Mouse (Mus musculus): ENCODE data around the gene Tgfbr1.

Tgfbr1 gene

GRCm38 (mm10) chr4:47422194-47422593 lies 69.2 kb downstream of the Tgfbr1 start:
- DNase-seq (ENCODE audit: low spot score in 2 of 2): no peak

GRCm38 (mm10) chr4:47422946-47423345 lies 69.9 kb downstream of the Tgfbr1 start:
- no peak for DNase-seq (ENCODE audit: low spot score in 2 of 2)

GRCm38 (mm10) chr4:47424376-47424775 lies 71.4 kb downstream of the Tgfbr1 start:
- no peak for DNase-seq (ENCODE audit: low spot score in 2 of 2)

GRCm38 (mm10) chr4:47425247-47425830 lies 72.3 kb downstream of the Tgfbr1 start:
- DNase-seq (ENCODE audit: low spot score in 2 of 2): no peak

GRCm38 (mm10) chr4:47427606-47428005 lies 74.6 kb downstream of the Tgfbr1 start:
- DNase-seq (ENCODE audit: low spot score in 2 of 2): no peak

GRCm38 (mm10) chr4:47430557-47430956 lies 77.5 kb downstream of the Tgfbr1 start:
- DNase-seq (ENCODE audit: low spot score in 2 of 2): no peak

- DNase-seq (ENCODE audit: low spot score in 2 of 2): no peak
These were observed 78.1 kb downstream of the Tgfbr1 start for GRCm38 (mm10) chr4:47431081-47431480.

- DNase-seq (ENCODE audit: low spot score in 2 of 2): no peak
These were observed 79.7 kb downstream of the Tgfbr1 start for GRCm38 (mm10) chr4:47432766-47433165.

GRCm38 (mm10) chr4:47435131-47435530 lies 82.1 kb downstream of the Tgfbr1 start:
- DNase-seq (ENCODE audit: low spot score in 2 of 2): no peak

- DNase-seq (ENCODE audit: low spot score in 2 of 2): no peak
These were observed 82.7 kb downstream of the Tgfbr1 start for GRCm38 (mm10) chr4:47435566-47436360.

GRCm38 (mm10) chr4:47437365-47438340 lies 84.6 kb downstream of the Tgfbr1 start:
- DNase-seq (ENCODE audit: low spot score in 2 of 2): peak; percentile 62 to 79

- no peak for DNase-seq (ENCODE audit: low spot score in 2 of 2)
These were observed 85.9 kb downstream of the Tgfbr1 start for GRCm38 (mm10) chr4:47438956-47439355.

GRCm38 (mm10) chr4:47440951-47441350 lies 87.9 kb downstream of the Tgfbr1 start:
- DNase-seq (ENCODE audit: low spot score in 2 of 2): no peak

GRCm38 (mm10) chr4:47448526-47448925 lies 95.5 kb downstream of the Tgfbr1 start:
- no peak for DNase-seq (ENCODE audit: low spot score in 2 of 2)

- no peak for DNase-seq (ENCODE audit: low spot score in 2 of 2)
These were observed 96.1 kb downstream of the Tgfbr1 start for GRCm38 (mm10) chr4:47449116-47449515.

GRCm38 (mm10) chr4:47449586-47450522 lies 96.8 kb downstream of the Tgfbr1 start:
- no peak for DNase-seq (ENCODE audit: low spot score in 2 of 2)

Data from spleen, postnatal 10 days (tissue).